Mouse (Mus musculus): ENCODE results near the gene Zfp688. TPM values are rescaled to one million over a fixed set of nuclear protein-coding genes. Genes with fewer than 3 reads are reported as not detected.
"Not testable (repeated sequence)": the region's sequence is repeated elsewhere in the genome, so short reads cannot be mapped to it uniquely, and the experiment has no call there.

The Zfp688 gene
- polyA plus RNA-seq, 1 experiment = 22.4 TPM

- no peak for DNase-seq (ENCODE audit: low read depth)
Measured at GRCm38 (mm10) chr7:127411418-127411817, 10.4 kb downstream of the Zfp688 start.

GRCm38 (mm10) chr7:127406002-127406987 lies 15.6 kb downstream of the Zfp688 start, which contains the start of gene Zfp764:
Zfp764 (minus strand) TSS chr7:127406822.
- DNase-seq (ENCODE audit: low read depth) = peak; percentile 24

DNA sequence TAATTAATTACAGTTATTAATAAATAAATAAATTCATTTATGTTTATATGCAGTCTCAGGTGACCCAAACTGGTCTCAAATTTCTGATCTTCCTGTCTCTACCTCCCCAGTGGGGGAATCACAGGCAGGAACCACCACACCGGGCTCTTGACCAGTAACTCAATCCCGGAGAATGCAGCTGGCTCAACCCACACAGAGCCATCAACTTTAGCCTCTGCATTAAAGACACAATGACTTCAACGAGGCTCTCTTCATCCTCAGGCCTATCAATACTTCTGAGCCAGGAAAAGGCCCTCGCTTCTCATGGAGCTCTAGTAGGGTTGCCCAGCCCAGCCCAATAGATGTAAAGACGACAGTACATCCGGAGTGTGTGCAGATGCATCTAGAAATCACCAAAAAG lies 17.8 kb downstream of the Zfp688 start:
- not testable (repeated sequence) for DNase-seq (ENCODE audit: low read depth)

DNA sequence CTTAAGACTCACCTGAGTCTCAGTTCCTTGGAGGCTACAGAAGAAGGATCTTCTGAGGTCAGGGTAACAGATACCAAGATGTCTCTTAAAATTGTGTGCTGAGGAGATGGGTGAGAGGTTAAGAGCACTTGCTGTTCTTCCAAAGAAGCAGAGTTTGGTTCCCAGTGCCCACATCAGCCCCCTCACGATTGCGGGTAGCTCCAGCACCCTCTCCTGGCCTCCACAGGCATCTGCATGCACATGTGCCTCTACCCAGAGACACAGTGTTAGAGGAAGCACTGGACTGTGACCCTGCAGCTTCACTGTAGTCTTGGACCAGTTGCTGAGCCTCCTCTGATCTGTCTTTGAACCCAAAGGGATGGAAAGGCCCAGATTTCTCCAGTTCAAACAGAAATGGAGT lies 18.9 kb downstream of the Zfp688 start:
- no peak for DNase-seq (ENCODE audit: low read depth)

GRCm38 (mm10) chr7:127400355-127400754 lies 21.5 kb downstream of the Zfp688 start:
- no peak for DNase-seq (ENCODE audit: low read depth)

DNA sequence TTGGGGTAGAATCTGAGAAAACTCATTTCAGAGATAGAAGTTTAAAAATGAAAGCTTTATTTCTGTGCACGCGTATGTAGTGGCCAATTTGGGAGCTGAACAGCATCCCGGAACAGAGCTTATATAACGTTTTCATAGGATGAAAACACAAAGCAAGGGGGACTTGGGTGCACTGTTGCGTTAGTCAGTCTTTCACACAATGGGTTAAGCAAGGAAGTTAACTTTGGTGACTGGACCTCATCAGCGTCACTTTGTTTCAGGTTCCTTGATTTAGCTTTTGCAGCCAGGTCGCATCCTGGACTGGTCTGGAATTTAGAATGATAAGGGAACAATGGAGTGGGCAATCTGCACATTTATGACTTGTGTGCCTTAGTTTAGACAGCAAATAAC lies 27.9 kb downstream of the Zfp688 start:
- no peak for DNase-seq (ENCODE audit: low read depth)

- DNase-seq (ENCODE audit: low read depth) = peak; percentile 90
Measured at GRCm38 (mm10) chr7:127393157-127393943, 28.5 kb downstream of the Zfp688 start, which contains the start of gene E430018J23Rik. E430018J23Rik (minus strand) TSS chr7:127393629.

DNA sequence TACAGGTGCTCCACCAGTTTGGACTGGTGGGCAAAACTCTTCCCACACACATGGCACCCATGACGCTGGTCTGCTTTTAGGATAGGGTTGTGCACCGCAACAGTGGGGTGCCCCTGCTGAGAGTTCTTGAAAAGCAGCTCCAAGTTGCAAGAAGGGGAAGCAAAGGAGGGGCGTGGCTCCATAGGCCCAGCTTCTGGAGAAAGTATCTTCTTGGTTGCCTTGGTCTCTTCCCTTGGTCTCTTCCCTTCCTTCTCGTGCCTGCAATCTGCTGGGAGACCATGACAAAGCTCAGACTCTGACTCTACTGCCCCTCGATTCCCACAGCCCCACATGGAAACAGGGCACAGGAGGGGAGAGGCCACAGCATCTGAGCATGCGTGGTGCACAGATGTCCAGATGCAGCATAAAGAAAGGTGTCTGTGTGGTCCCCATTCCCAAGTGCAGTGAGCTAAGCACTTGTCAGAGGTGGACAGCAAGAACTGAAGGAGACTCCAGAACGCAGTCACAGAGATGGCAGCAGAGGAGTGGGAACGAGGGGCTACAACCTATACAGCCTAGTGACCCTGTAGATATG lies 29.5 kb downstream of the Zfp688 start:
- no peak for DNase-seq (ENCODE audit: low read depth)

DNA sequence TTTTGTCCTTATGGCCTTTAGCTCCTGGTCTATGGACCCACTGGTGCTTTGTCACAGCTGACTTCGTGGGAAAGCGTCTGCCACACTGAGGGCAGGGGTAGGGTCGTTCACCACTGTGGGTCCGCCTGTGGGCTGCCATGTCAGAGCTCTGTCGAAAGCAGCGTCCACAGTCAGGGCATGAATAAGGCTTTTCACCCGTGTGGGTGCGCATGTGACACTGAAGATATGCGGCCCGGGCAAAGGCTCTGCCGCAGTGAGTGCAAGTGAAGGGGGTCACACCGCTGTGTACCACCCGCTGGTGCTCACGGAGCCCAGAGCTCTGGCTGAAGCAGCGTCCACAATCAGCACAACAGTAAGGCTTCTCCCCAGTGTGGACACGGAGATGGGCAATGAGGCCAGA lies 30.3 kb downstream of the Zfp688 start:
- no peak for DNase-seq (ENCODE audit: low read depth)

GRCm38 (mm10) chr7:127390306-127390705 lies 31.6 kb downstream of the Zfp688 start:
- no peak for DNase-seq (ENCODE audit: low read depth)

- DNase-seq (ENCODE audit: low read depth) = not testable (repeated sequence)
Measured at GRCm38 (mm10) chr7:127388201-127388600, 33.7 kb downstream of the Zfp688 start.

GRCm38 (mm10) chr7:127386641-127387392 lies 35.1 kb downstream of the Zfp688 start, which contains the start of gene 9130019O22Rik:
9130019O22Rik (minus strand) TSS chr7:127387166.
- DNase-seq (ENCODE audit: low read depth) = no peak

DNA sequence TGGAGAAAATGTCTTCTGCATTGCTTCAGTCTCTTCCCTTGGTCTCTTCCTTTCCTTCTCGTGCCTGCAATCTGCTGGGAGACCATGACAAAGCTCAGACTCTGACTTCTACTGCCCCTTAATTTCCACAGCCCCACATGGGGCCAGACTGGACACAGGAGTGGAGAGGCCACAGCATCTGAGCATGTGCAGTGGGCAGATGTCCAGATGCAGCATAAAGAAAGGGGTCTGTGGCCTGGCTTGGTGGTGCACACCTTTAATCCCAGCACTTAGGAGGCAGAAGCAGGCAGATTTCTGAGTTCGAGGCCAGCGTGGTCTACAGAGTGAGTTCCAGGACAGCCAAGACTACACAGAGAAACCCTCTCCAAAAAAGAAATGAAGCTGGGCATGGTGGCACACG lies 36.3 kb downstream of the Zfp688 start:
- DNase-seq (ENCODE audit: low read depth) = not testable (repeated sequence)

DNA sequence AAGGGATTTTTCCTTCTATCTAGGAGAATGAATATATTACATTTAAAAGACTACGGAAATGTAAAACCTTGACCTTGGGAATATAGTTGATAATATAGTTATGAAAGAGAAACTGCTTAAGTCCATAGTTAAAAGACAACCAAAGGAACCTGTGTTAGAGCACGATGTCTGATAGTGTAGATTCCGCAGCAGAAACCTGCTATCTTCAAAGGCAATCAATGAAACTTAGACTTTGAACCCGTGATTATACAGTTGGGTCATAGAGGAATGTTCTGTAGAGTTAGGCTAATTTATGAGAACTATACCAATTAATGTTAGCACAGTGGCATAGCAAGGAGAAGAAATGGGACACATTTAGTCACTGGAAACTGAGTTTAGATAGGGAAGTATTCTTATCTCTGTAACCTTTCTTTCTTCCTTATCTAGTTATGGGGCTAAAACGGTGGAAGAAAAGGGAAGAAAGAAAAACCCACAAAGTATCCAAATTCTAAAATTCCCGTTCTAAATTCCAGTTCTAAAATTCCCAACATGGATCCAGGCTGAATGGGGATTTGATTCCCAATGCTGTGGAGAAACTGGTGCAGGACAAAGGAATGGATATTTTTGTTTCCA lies 43.5 kb downstream of the Zfp688 start:
- no peak for DNase-seq (ENCODE audit: low read depth)

GRCm38 (mm10) chr7:127375271-127376245 lies 46.3 kb downstream of the Zfp688 start, which contains the start of gene Zfp747:
Zfp747 (minus strand) TSS chr7:127376050.
- not testable (repeated sequence) for DNase-seq (ENCODE audit: low read depth)

- DNase-seq (ENCODE audit: low read depth) = not testable (repeated sequence)
Measured at GRCm38 (mm10) chr7:127371870-127372269, 50.0 kb downstream of the Zfp688 start.

DNA sequence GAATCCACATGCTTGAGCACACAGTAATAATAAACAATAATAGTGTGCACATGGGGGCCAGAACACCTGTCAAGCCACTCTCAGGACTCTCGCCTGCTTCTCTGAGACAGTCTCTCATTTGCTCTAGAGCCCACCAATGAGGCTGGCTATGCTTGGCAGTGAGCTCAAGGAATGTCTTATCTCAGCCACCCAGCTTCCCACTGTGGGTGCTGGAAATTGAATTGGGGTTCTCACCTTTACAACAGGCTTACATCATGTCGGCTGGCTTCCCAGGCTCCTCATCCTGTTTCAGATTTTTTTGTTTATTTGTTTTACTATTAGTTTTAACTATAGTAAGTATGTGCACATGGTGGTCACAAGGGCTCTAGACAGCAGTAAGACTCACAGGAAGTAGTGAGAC lies 50.7 kb downstream of the Zfp688 start:
- no peak for DNase-seq (ENCODE audit: low read depth)

All from gonadal fat pad, adult 2 months (tissue).